Mouse (Mus musculus) ES-E14 (cell line): ENCODE data around the gene Nsrp1.

Experiments used
- CHD2 ChIP-seq: IDR thresholded peaks from 2 replicates; pipeline ENCODE4 v1.6.1; 2014; ENCODE audit warnings: mild to moderate bottlenecking, low read depth, low read length, inconsistent platforms
- MAFK ChIP-seq: IDR thresholded peaks from 2 replicates; pipeline ENCODE4 v1.6.1; 2014; ENCODE audit warnings: mild to moderate bottlenecking, low read depth, low read length, inconsistent platforms; ENCODE audit not compliant: insufficient read depth
- ZNF384 ChIP-seq: IDR thresholded peaks from 2 replicates; pipeline ENCODE4 v1.6.1; 2012; ENCODE audit warnings: low read depth, low read length, inconsistent platforms

- TF ChIP-seq CHD2, result no peak
- no peak for TF ChIP-seq MAFK
- TF ChIP-seq ZNF384, result no peak
Observed at GRCm38 (mm10) chr11:76995966-76996672, 82.1 kb downstream of the Nsrp1 start.
